Mouse (Mus musculus) kidney, adult 10 weeks (tissue): ENCODE measurements around the gene Tbl2. TPM values are rescaled to one million over a fixed set of nuclear protein-coding genes. Genes with fewer than 3 reads are reported as not detected.

Source experiments
- polyA plus RNA-seq: library from polyadenylated mRNA; stranded (reverse); fragments of 350-450 nt; fragmentation: Illumina TruSeq; extraction: RNeasy Lipid Tissue Mini Kit (QIAGEN cat#74804); gene quantifications from one replicate; pipeline ENCODE4 v1.2.3, GENCODE M21; 2014; ENCODE audit warnings: low read depth, low replicate concordance

The Tbl2 gene
- polyA plus RNA-seq, result 3.3 TPM

GRCm38 (mm10) chr5:135149053-135149819, at the start of gene Tbl2:
Gene Tbl2 (plus strand): TSS chr5:135149657.

GRCm38 (mm10) chr5:135168063-135169062, 18.9 kb downstream of the Tbl2 start, which contains the start of gene Bcl7b:
Gene Bcl7b (plus strand): TSS chr5:135168283.

GRCm38 (mm10) chr5:135186621-135187348, 37.3 kb downstream of the Tbl2 start, which contains the start of gene Baz1b:
Gene Baz1b (plus strand): TSS chr5:135187264.

Other genes with a start within 250 kb of the Tbl2 start
- not detected for gene Tmem270, start 242.9 kb upstream of the Tbl2 start, polyA plus RNA-seq
- gene Cldn13, start 234.1 kb upstream of the Tbl2 start, polyA plus RNA-seq, result not detected
- 13.3 TPM for gene Mettl27, start 217.3 kb upstream of the Tbl2 start, polyA plus RNA-seq
- 0.57 TPM for gene Cldn4, start 202.7 kb upstream of the Tbl2 start, polyA plus RNA-seq
- not detected for gene Cldn3, start 163.4 kb upstream of the Tbl2 start, polyA plus RNA-seq
- 4.7 TPM for gene Abhd11, start 140.5 kb upstream of the Tbl2 start, polyA plus RNA-seq
- gene Stx1a, start 126.2 kb upstream of the Tbl2 start, polyA plus RNA-seq, result not detected
- gene Dnajc30, start 85.5 kb upstream of the Tbl2 start, polyA plus RNA-seq, result 15.1 TPM
- gene Bud23, start 84.7 kb upstream of the Tbl2 start, polyA plus RNA-seq, result 12.3 TPM
- gene Vps37d, start 71.4 kb upstream of the Tbl2 start, polyA plus RNA-seq, result not detected
- gene Mlxipl, start 59.8 kb upstream of the Tbl2 start, polyA plus RNA-seq, result 5.9 TPM
- 12.0 TPM for gene Bcl7b, start 18.6 kb downstream of the Tbl2 start, polyA plus RNA-seq
- gene Baz1b, start 37.6 kb downstream of the Tbl2 start, polyA plus RNA-seq, result 32.9 TPM
- gene Fzd9, start 101.6 kb downstream of the Tbl2 start, polyA plus RNA-seq, result not detected
- gene Fkbp6, start 200.4 kb downstream of the Tbl2 start, polyA plus RNA-seq, result not detected
- gene Trim50, start 203.6 kb downstream of the Tbl2 start, polyA plus RNA-seq, result not detected
- 1.9 TPM for gene Nsun5, start 220.3 kb downstream of the Tbl2 start, polyA plus RNA-seq
- 1.6 TPM for gene Pom121, start 244.9 kb downstream of the Tbl2 start, polyA plus RNA-seq